Mouse (Mus musculus) midbrain, embryonic 10.5 days (tissue): ENCODE results near the gene Mttp. TPM values are rescaled to one million over a fixed set of nuclear protein-coding genes. Genes with fewer than 3 reads are reported as not detected.
A peak's percentile ranks its signal among the peaks of the same experiment; 100 is the strongest.

ENCODE experiments used
- DNase-seq: peaks from one replicate; pipeline ENCODE4 v3.0.0-alpha.2; 2017; ENCODE audit warnings: low spot score
- H3K27ac ChIP-seq: fragments of 300-500 bp; sonication (generic); replicated peaks from 2 replicates; pipeline ENCODE4 v1.5.1; 2016; ENCODE audit warnings: mild to moderate bottlenecking
- H3K27me3 ChIP-seq: fragments of 300-500 bp; sonication (generic); 2 replicates; pipeline ENCODE4 v1.6.1; 2016; ENCODE audit warnings: low read depth, mild to moderate bottlenecking; ENCODE audit not compliant: poor library complexity, severe bottlenecking
- H3K36me3 ChIP-seq: fragments of 300-500 bp; sonication (generic); 2 replicates; pipeline ENCODE4 v1.6.1; 2016; ENCODE audit warnings: mild to moderate bottlenecking, moderate library complexity
- H3K4me1 ChIP-seq: fragments of 300-500 bp; sonication (generic); 2 replicates; pipeline ENCODE4 v1.6.1; 2016
- H3K4me3 ChIP-seq: fragments of 300-500 bp; sonication (generic); 2 replicates; pipeline ENCODE4 v1.5.1; 2016; ENCODE audit warnings: mild to moderate bottlenecking, moderate library complexity
- H3K9me3 ChIP-seq: fragments of 300-500 bp; sonication (generic); replicated peaks from 2 replicates; pipeline ENCODE4 v1.6.1; 2016; ENCODE audit warnings: mild to moderate bottlenecking
- WGBS: fragments of 180-500 bp; shearing (Covaris S2); methylation state at CpG from one replicate; pipeline ENCODE4 v1.1.7; 2016; 5-methylcytosine and 5-hydroxymethylcytosine counted together
- polyA plus RNA-seq: library from polyadenylated mRNA; unstranded; fragments of >200 nt; fragmentation: Nextera tagmentation; extraction: Ambion mirVana; gene quantifications from 2 replicates; pipeline ENCODE4 v1.2.1, GENCODE M21; 2016

Gene Mttp
- polyA plus RNA-seq, 1 experiment from 2014 or later, result 11.3 TPM

- Histone ChIP-seq H3K9me3 (no peaks in the 10 kb centered on the region), H3K4me3 (no peak overlapping the region), H3K36me3 (no peaks in the 10 kb centered on the region), H3K27me3 (peaks cover 5% of the 10 kb centered on the region; the same call in 1 of the 2 replicates), H3K27ac (0 out of 2 replicates have a peak overlapping the region, but pooled peaks have one; percentile 78), H3K4me1 (peaks cover 26% of the 10 kb centered on the region)
- DNase-seq, result no peak
- WGBS, result 12% methylated on average over 1 of the region's 1 CpGs
These were observed 73.8 kb downstream of the Mttp start for GRCm38 (mm10) chr3:138071004-138071403.

- H3K9me3 ChIP-seq, result no peaks in the 10 kb centered on the region
- WGBS, result 72% methylated on average over 18 of the region's 18 CpGs
- no peak for DNase-seq
- peaks cover 5% of the 10 kb centered on the region; the same call in 1 of the 2 replicates for H3K27me3 ChIP-seq
- peaks cover 36% of the 10 kb centered on the region for H3K4me1 ChIP-seq
- H3K4me3 ChIP-seq, result no peak overlapping the region
- no peaks in the 10 kb centered on the region for H3K36me3 ChIP-seq
- peak overlapping the region; percentile 78 for H3K27ac ChIP-seq
These were observed 74.8 kb downstream of the Mttp start for GRCm38 (mm10) chr3:138069756-138070511.

- Histone ChIP-seq H3K27ac (no peak overlapping the region), H3K4me1 (peaks cover 39% of the 10 kb centered on the region), H3K27me3 (peaks cover 5% of the 10 kb centered on the region; the same call in 1 of the 2 replicates), H3K9me3 (no peaks in the 10 kb centered on the region), H3K36me3 (no peaks in the 10 kb centered on the region), H3K4me3 (no peak overlapping the region)
- DNase-seq, result no peak
- WGBS, result 92% methylated on average over 12 of the region's 12 CpGs
These were observed 76.7 kb downstream of the Mttp start for GRCm38 (mm10) chr3:138068103-138068502.

GRCm38 (mm10) chr3:138067288-138067687 is 77.5 kb downstream of the Mttp start, which contains the start of gene Gm5105:
Gene Gm5105, minus strand, starts transcription at chr3:138067388.
- no peaks in the 10 kb centered on the region for H3K36me3 ChIP-seq
- 93% methylated on average over 12 of the region's 12 CpGs for WGBS
- no peak for DNase-seq
- no peak within 1 kb of the TSS for H3K4me3 ChIP-seq
- peaks cover 5% of the 10 kb centered on the region; the same call in 1 of the 2 replicates for H3K27me3 ChIP-seq
- no peaks in the 10 kb centered on the region for H3K9me3 ChIP-seq
- peak within 1 kb of the TSS; percentile 39; the same call in 1 of the 2 replicates for H3K27ac ChIP-seq
- H3K4me1 ChIP-seq, result peaks cover 39% of the 10 kb centered on the region

- H3K4me3 ChIP-seq, result no peak overlapping the region
- no peaks in the 10 kb centered on the region for H3K36me3 ChIP-seq
- peaks cover 36% of the 10 kb centered on the region for H3K4me1 ChIP-seq
- H3K27ac ChIP-seq, result peak overlapping the region; percentile 39; the same call in 1 of the 2 replicates
- peaks cover 5% of the 10 kb centered on the region; the same call in 1 of the 2 replicates for H3K27me3 ChIP-seq
- H3K9me3 ChIP-seq, result no peaks in the 10 kb centered on the region
- 87% methylated on average over 20 of the region's 20 CpGs for WGBS
- no peak for DNase-seq
These were observed 78.4 kb downstream of the Mttp start for GRCm38 (mm10) chr3:138066348-138066856.

- no peaks in the 10 kb centered on the region for H3K9me3 ChIP-seq
- no peak overlapping the region for H3K4me3 ChIP-seq
- H3K4me1 ChIP-seq, result peaks cover 31% of the 10 kb centered on the region
- 90% methylated on average over 16 of the region's 16 CpGs for WGBS
- no peak for DNase-seq
- no peaks in the 10 kb centered on the region for H3K36me3 ChIP-seq
- peak overlapping the region; percentile 70; the same call in 1 of the 2 replicates for H3K27ac ChIP-seq
- peaks cover 5% of the 10 kb centered on the region; the same call in 1 of the 2 replicates for H3K27me3 ChIP-seq
These were observed 78.8 kb downstream of the Mttp start for GRCm38 (mm10) chr3:138065930-138066329.

- 78% methylated on average over 33 of the region's 33 CpGs for WGBS
- no peaks in the 10 kb centered on the region for H3K36me3 ChIP-seq
- peak within 1 kb of the TSS; percentile 70 for H3K27ac ChIP-seq
- H3K27me3 ChIP-seq, result peaks cover 5% of the 10 kb centered on the region; the same call in 1 of the 2 replicates
- DNase-seq, result no peak
- peaks cover 22% of the 10 kb centered on the region for H3K4me1 ChIP-seq
- no peak within 1 kb of the TSS for H3K4me3 ChIP-seq
- no peaks in the 10 kb centered on the region for H3K9me3 ChIP-seq
These were observed 79.8 kb downstream of the Mttp start, which contains the start of gene 1110002E22Rik for GRCm38 (mm10) chr3:138064732-138065645. Gene 1110002E22Rik, plus strand, starts transcription at chr3:138065052.

- no peak for DNase-seq
- H3K36me3 ChIP-seq, result no peaks in the 10 kb centered on the region
- no peak overlapping the region for H3K4me3 ChIP-seq
- peaks cover 17% of the 10 kb centered on the region for H3K4me1 ChIP-seq
- H3K27me3 ChIP-seq, result no peaks in the 10 kb centered on the region
- 82% methylated on average over 14 of the region's 14 CpGs for WGBS
- no peaks in the 10 kb centered on the region for H3K9me3 ChIP-seq
- no peak overlapping the region for H3K27ac ChIP-seq
These were observed 80.9 kb downstream of the Mttp start for GRCm38 (mm10) chr3:138063731-138064329.

GRCm38 (mm10) chr3:138062673-138063072 is 82.1 kb downstream of the Mttp start:
- no peak for DNase-seq
- WGBS, result 92% methylated on average over 4 of the region's 4 CpGs
- Histone ChIP-seq H3K36me3 (no peaks in the 10 kb centered on the region), H3K4me3 (no peak overlapping the region), H3K4me1 (peaks cover 21% of the 10 kb centered on the region), H3K9me3 (no peaks in the 10 kb centered on the region), H3K27ac (no peak overlapping the region), H3K27me3 (no peaks in the 10 kb centered on the region)

GRCm38 (mm10) chr3:138061205-138061911 is 83.4 kb downstream of the Mttp start:
- Histone ChIP-seq H3K36me3 (no peaks in the 10 kb centered on the region), H3K9me3 (no peaks in the 10 kb centered on the region), H3K27ac (no peak overlapping the region), H3K4me3 (no peak overlapping the region), H3K27me3 (no peaks in the 10 kb centered on the region), H3K4me1 (peaks cover 25% of the 10 kb centered on the region)
- no peak for DNase-seq
- 90% methylated on average over 9 of the region's 9 CpGs for WGBS

GRCm38 (mm10) chr3:138060429-138060828 is 84.3 kb downstream of the Mttp start:
- no peaks in the 10 kb centered on the region for H3K9me3 ChIP-seq
- H3K4me1 ChIP-seq, result peaks cover 16% of the 10 kb centered on the region
- H3K27ac ChIP-seq, result no peak overlapping the region
- 88% methylated on average over 7 of the region's 7 CpGs for WGBS
- H3K27me3 ChIP-seq, result no peaks in the 10 kb centered on the region
- no peak overlapping the region for H3K4me3 ChIP-seq
- no peak for DNase-seq
- H3K36me3 ChIP-seq, result no peaks in the 10 kb centered on the region
